Mouse (Mus musculus): ENCODE data around the gene Lat.

DNA sequence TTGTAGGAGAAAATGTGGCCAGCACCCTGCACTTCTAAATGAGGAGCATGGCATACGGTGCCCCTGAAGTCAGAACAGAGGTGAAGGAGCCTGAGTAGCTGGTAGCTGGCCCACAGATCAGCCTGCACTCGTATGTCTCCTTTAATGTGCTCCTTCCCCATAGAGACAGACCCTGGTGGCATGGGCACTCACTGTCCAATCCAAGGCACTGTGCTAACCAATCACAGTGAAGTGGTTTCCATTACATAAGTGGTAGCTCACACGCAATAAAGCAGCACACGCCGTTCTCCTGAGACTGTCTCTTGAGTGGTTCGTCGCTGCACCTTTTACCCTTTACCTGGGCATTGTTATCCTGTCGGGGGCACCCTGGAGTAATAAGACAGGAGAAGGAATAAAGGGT is 55.1 kb downstream of the Lat start:
- TF ChIP-seq POLR2A (IDR thresholded peaks at IDR 0.05; ENCODE audit: borderline replicate concordance, extremely low read depth, low read depth, low read length) (no peak), CTCF (IDR thresholded peaks at IDR 0.05; ENCODE audit: insufficient read depth, low read length) (no peak)

All from lung, adult 2 months (tissue).